Mouse (Mus musculus): ENCODE measurements around the gene Vps45.

Gene Vps45

GRCm38 (mm10) chr3:96058231-96058896 is at the start of gene Vps45:
Vps45 (minus strand) TSS chr3:96058466.
- no peak for TF ChIP-seq GATA4 (IDR thresholded peaks at IDR 0.05; ENCODE audit: insufficient replicate concordance, low read length)

GRCm38 (mm10) chr3:96106151-96106550 is 47.9 kb upstream of the Vps45 start:
- no peak for TF ChIP-seq GATA4 (IDR thresholded peaks at IDR 0.05; ENCODE audit: insufficient replicate concordance, low read length)

- TF ChIP-seq GATA4 (IDR thresholded peaks at IDR 0.05; ENCODE audit: insufficient replicate concordance, low read length), result no peak
These were observed 47.0 kb upstream of the Vps45 start for GRCm38 (mm10) chr3:96105232-96105747.

- TF ChIP-seq GATA4 (IDR thresholded peaks at IDR 0.05; ENCODE audit: insufficient replicate concordance, low read length), result peak; percentile 60; the same call in 1 of the 2 replicates
These were observed 46.2 kb upstream of the Vps45 start, which contains the start of gene Otud7b for GRCm38 (mm10) chr3:96104261-96105065. Otud7b (plus strand) TSS chr3:96104527.

- no peak for TF ChIP-seq GATA4 (IDR thresholded peaks at IDR 0.05; ENCODE audit: insufficient replicate concordance, low read length)
These were observed 45.6 kb upstream of the Vps45 start for GRCm38 (mm10) chr3:96103901-96104260.

GRCm38 (mm10) chr3:96102100-96102872 is 44.0 kb upstream of the Vps45 start:
- no peak for TF ChIP-seq GATA4 (IDR thresholded peaks at IDR 0.05; ENCODE audit: insufficient replicate concordance, low read length)

GRCm38 (mm10) chr3:96098616-96099267 is 40.5 kb upstream of the Vps45 start:
- TF ChIP-seq GATA4 (IDR thresholded peaks at IDR 0.05; ENCODE audit: insufficient replicate concordance, low read length), result no peak

GRCm38 (mm10) chr3:96098168-96098567 is 39.9 kb upstream of the Vps45 start:
- TF ChIP-seq GATA4 (IDR thresholded peaks at IDR 0.05; ENCODE audit: insufficient replicate concordance, low read length), result no peak

- TF ChIP-seq GATA4 (IDR thresholded peaks at IDR 0.05; ENCODE audit: insufficient replicate concordance, low read length), result peak; percentile 37; the same call in 1 of the 2 replicates
These were observed 35.9 kb upstream of the Vps45 start for GRCm38 (mm10) chr3:96094203-96094602.

- no peak for TF ChIP-seq GATA4 (IDR thresholded peaks at IDR 0.05; ENCODE audit: insufficient replicate concordance, low read length)
These were observed 35.2 kb upstream of the Vps45 start for GRCm38 (mm10) chr3:96093509-96093908.

GRCm38 (mm10) chr3:96091966-96092365 is 33.7 kb upstream of the Vps45 start:
- no peak for TF ChIP-seq GATA4 (IDR thresholded peaks at IDR 0.05; ENCODE audit: insufficient replicate concordance, low read length)

- no peak for TF ChIP-seq GATA4 (IDR thresholded peaks at IDR 0.05; ENCODE audit: insufficient replicate concordance, low read length)
These were observed 32.9 kb upstream of the Vps45 start for GRCm38 (mm10) chr3:96091146-96091545.

- TF ChIP-seq GATA4 (IDR thresholded peaks at IDR 0.05; ENCODE audit: insufficient replicate concordance, low read length), result no peak
These were observed 31.7 kb upstream of the Vps45 start for GRCm38 (mm10) chr3:96089882-96090489.

- no peak for TF ChIP-seq GATA4 (IDR thresholded peaks at IDR 0.05; ENCODE audit: insufficient replicate concordance, low read length)
These were observed 29.5 kb upstream of the Vps45 start for GRCm38 (mm10) chr3:96087801-96088200.
